Mouse (Mus musculus): ENCODE results near the gene Sema4d. TPM values are rescaled to one million over a fixed set of nuclear protein-coding genes. Genes with fewer than 3 reads are reported as not detected.
A peak's percentile ranks its signal among the peaks of the same experiment; 100 is the strongest.

Sema4d gene
- polyA plus RNA-seq, 1 experiment from 2014 or later = 17.3 TPM

GRCm38 (mm10) chr13:51647770-51648169, 145.8 kb downstream of the Sema4d start:
- peaks cover 12% of the 10 kb centered on the region; the same call in 1 of the 2 replicates for H3K36me3 ChIP-seq
- H3K9me3 ChIP-seq (replicated peaks) = no peaks in the 10 kb centered on the region
- peaks cover 31% of the 10 kb centered on the region for H3K4me1 ChIP-seq (replicated peaks)
- no peak overlapping the region for H3K9ac ChIP-seq
- peak overlapping the region; percentile 11; the same call in 1 of the 2 replicates for H3K27ac ChIP-seq (ENCODE audit: poor library complexity, severe bottlenecking)
- H3K4me2 ChIP-seq = peak overlapping the region; percentile 74
- WGBS = 87% methylated on average over 3 of the region's 3 CpGs
- ATAC-seq (ENCODE audit: insufficient number of reproducible peaks, low FRiP score) = no peak
- H3K4me3 ChIP-seq = peak overlapping the region; percentile 52
- no peaks in the 10 kb centered on the region for H3K27me3 ChIP-seq (replicated peaks)

DNA sequence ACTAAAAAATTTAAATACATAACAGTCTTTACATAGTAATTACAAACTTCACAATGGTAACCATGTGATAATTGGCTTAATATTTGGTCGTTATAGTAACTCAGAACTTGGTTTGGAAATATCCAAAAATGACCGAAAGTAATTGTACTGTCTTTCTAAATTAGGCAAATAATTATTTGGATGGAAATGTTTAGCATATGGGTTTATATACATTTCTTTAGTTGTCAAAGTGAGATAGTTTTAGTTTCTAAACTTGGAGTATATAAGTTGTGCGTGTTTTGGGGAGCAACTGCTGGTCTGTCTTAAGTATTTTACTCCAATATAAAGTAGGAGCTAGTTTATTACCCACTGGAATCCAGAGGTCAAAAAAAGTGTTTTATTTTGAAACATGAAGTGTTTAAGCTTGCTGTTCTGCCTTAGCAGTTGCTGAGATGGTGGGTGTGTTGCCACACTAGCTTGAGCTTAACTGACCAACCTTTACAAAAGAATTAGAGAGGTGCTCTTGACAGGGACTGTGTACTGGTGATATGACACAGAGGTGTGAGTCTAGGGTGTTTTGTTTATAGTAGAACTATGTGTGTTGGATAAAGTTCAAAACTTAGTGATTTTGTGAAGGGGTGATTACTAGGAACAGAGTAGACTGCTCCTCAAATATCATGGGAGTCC, 147.1 kb downstream of the Sema4d start:
- H3K27me3 ChIP-seq (replicated peaks) = no peaks in the 10 kb centered on the region
- peaks cover 8% of the 10 kb centered on the region; the same call in 1 of the 2 replicates for H3K36me3 ChIP-seq
- peak overlapping the region; percentile 65 for H3K9ac ChIP-seq
- ATAC-seq (ENCODE audit: insufficient number of reproducible peaks, low FRiP score) = no peak
- WGBS = 15% methylated on average over 3 of the region's 3 CpGs
- peak overlapping the region; percentile 95 for H3K4me3 ChIP-seq
- no peak overlapping the region for H3K27ac ChIP-seq (ENCODE audit: poor library complexity, severe bottlenecking)
- peak overlapping the region; percentile 79 for H3K4me2 ChIP-seq
- peaks cover 26% of the 10 kb centered on the region for H3K4me1 ChIP-seq (replicated peaks)
- H3K9me3 ChIP-seq (replicated peaks) = no peaks in the 10 kb centered on the region

- WGBS = 0% methylated on average over 7 of the region's 7 CpGs
- ATAC-seq (ENCODE audit: insufficient number of reproducible peaks, low FRiP score) = no peak
- Histone ChIP-seq H3K4me1 (replicated peaks) (peaks cover 21% of the 10 kb centered on the region), H3K9me3 (replicated peaks) (no peaks in the 10 kb centered on the region), H3K27me3 (replicated peaks) (no peaks in the 10 kb centered on the region), H3K4me3 (peak overlapping the region; percentile 95), H3K9ac (peak overlapping the region; percentile 97), H3K36me3 (peaks cover 2% of the 10 kb centered on the region; the same call in 1 of the 2 replicates), H3K27ac (ENCODE audit: poor library complexity, severe bottlenecking) (peak overlapping the region; percentile 87), H3K4me2 (peak overlapping the region; percentile 79)
Measured at GRCm38 (mm10) chr13:51645872-51646271, 147.7 kb downstream of the Sema4d start.

GRCm38 (mm10) chr13:51644829-51645789, 148.4 kb downstream of the Sema4d start, which contains the start of gene Cks2:
Gene Cks2, plus strand, starts transcription at chr13:51645232.
- H3K27ac ChIP-seq (ENCODE audit: poor library complexity, severe bottlenecking) = peak within 1 kb of the TSS; percentile 87
- WGBS = under 1% methylated on average over 83 of the region's 83 CpGs
- H3K36me3 ChIP-seq = no peaks in the 10 kb centered on the region
- H3K27me3 ChIP-seq (replicated peaks) = no peaks in the 10 kb centered on the region
- no peaks in the 10 kb centered on the region for H3K9me3 ChIP-seq (replicated peaks)
- peak within 1 kb of the TSS; percentile 95 for H3K4me3 ChIP-seq
- H3K9ac ChIP-seq = peak within 1 kb of the TSS; percentile 97
- ATAC-seq (ENCODE audit: insufficient number of reproducible peaks, low FRiP score) = peak; percentile 97
- peaks cover 19% of the 10 kb centered on the region for H3K4me1 ChIP-seq (replicated peaks)
- H3K4me2 ChIP-seq = peak within 1 kb of the TSS; percentile 79

- Histone ChIP-seq H3K9ac (peak overlapping the region; percentile 67), H3K4me3 (peak overlapping the region; percentile 95), H3K27me3 (replicated peaks) (no peaks in the 10 kb centered on the region), H3K36me3 (no peaks in the 10 kb centered on the region), H3K4me1 (replicated peaks) (peaks cover 19% of the 10 kb centered on the region), H3K27ac (ENCODE audit: poor library complexity, severe bottlenecking) (peak overlapping the region; percentile 77), H3K9me3 (replicated peaks) (no peaks in the 10 kb centered on the region), H3K4me2 (peak overlapping the region; percentile 65)
- 46% methylated on average over 20 of the region's 20 CpGs for WGBS
- ATAC-seq (ENCODE audit: insufficient number of reproducible peaks, low FRiP score) = 0 out of 2 replicates have a peak, but pooled peaks have one; percentile 0
Measured at GRCm38 (mm10) chr13:51643924-51644828, 149.4 kb downstream of the Sema4d start.

- Histone ChIP-seq H3K27me3 (replicated peaks) (no peaks in the 10 kb centered on the region), H3K9ac (no peak overlapping the region), H3K4me2 (no peak overlapping the region), H3K27ac (ENCODE audit: poor library complexity, severe bottlenecking) (no peak overlapping the region), H3K4me1 (replicated peaks) (peaks cover 8% of the 10 kb centered on the region), H3K4me3 (no peak overlapping the region), H3K36me3 (no peaks in the 10 kb centered on the region), H3K9me3 (replicated peaks) (no peaks in the 10 kb centered on the region)
- no peak for ATAC-seq (ENCODE audit: insufficient number of reproducible peaks, low FRiP score)
- 35% methylated on average over 11 of the region's 11 CpGs for WGBS
Measured at GRCm38 (mm10) chr13:51642171-51642778, 151.3 kb downstream of the Sema4d start.

DNA sequence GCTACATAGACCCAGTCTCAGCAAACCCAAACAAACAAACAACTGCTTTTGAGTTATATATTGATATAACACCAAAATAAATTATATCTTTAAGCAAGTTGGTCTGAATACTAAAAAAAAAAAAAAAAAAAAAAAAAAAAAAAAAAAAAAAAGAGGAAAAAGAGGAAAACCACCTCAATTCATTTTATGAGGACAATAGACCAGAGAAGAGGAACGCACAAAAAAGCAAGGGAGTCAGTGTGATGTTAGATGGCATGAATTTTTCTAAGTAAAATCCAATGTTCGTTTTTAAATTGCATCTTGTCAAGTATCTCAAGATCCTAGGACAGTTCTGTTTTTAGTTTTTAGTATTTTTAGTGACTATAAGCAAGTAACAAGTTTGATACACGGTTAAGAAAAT, 152.1 kb downstream of the Sema4d start:
- Histone ChIP-seq H3K4me2 (no peak overlapping the region), H3K27ac (ENCODE audit: poor library complexity, severe bottlenecking) (no peak overlapping the region), H3K9ac (no peak overlapping the region), H3K36me3 (no peaks in the 10 kb centered on the region), H3K9me3 (replicated peaks) (no peaks in the 10 kb centered on the region), H3K27me3 (replicated peaks) (no peaks in the 10 kb centered on the region), H3K4me3 (no peak overlapping the region), H3K4me1 (replicated peaks) (no peaks in the 10 kb centered on the region)
- ATAC-seq (ENCODE audit: insufficient number of reproducible peaks, low FRiP score) = no peak
- 87% methylated on average over 3 of the region's 3 CpGs for WGBS

DNA sequence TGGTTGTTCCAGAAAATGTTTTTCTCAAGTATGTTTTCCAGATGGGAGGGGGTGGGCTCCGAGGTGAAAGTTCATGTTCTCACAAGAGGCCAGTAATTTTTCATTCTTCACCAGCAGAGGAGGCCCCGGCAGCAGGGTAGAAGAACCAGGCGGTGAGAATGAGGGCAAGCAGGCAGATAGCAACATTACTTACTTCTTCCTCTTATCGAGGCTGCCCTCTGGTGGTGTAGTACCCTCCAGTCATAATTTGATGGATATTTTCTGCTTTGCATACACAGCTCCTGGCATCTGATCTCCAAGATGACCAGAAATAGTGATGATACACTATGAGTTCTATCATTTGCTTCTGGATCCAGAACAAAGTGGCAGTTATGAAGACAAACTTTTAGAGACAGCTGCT, 154.6 kb downstream of the Sema4d start:
- Histone ChIP-seq H3K27ac (ENCODE audit: poor library complexity, severe bottlenecking) (no peak overlapping the region), H3K4me1 (replicated peaks) (no peaks in the 10 kb centered on the region), H3K4me3 (no peak overlapping the region), H3K36me3 (no peaks in the 10 kb centered on the region), H3K9me3 (replicated peaks) (no peaks in the 10 kb centered on the region), H3K9ac (no peak overlapping the region), H3K27me3 (replicated peaks) (no peaks in the 10 kb centered on the region), H3K4me2 (no peak overlapping the region)
- 87% methylated on average over 4 of the region's 4 CpGs for WGBS
- ATAC-seq (ENCODE audit: insufficient number of reproducible peaks, low FRiP score) = no peak

Data from heart, embryonic 12.5 days (tissue).